Mouse (Mus musculus): ENCODE measurements around the gene Snai1.
A peak's percentile ranks its signal among the peaks of the same experiment; 100 is the strongest.

Gene Snai1

GRCm38 (mm10) chr2:167550341-167550854, 12.4 kb downstream of the Snai1 start:
- no peak for DNase-seq (ENCODE audit: low spot score in 2 of 2)

- peak; percentile 46 to 52 for DNase-seq (ENCODE audit: low spot score in 2 of 2)
Observed at GRCm38 (mm10) chr2:167551342-167551920, 13.4 kb downstream of the Snai1 start.

GRCm38 (mm10) chr2:167552292-167552691, 14.3 kb downstream of the Snai1 start:
- DNase-seq (ENCODE audit: low spot score in 2 of 2): no peak

GRCm38 (mm10) chr2:167552927-167553402, 15.0 kb downstream of the Snai1 start:
- peak; percentile 44 to 47 for DNase-seq (ENCODE audit: low spot score in 2 of 2)

GRCm38 (mm10) chr2:167555766-167556165, 17.8 kb downstream of the Snai1 start:
- peak; percentile 37 to 57 for DNase-seq (ENCODE audit: low spot score in 2 of 2)

GRCm38 (mm10) chr2:167559413-167559812, 21.4 kb downstream of the Snai1 start:
- no peak for DNase-seq (ENCODE audit: low spot score in 2 of 2)

GRCm38 (mm10) chr2:167562101-167562500, 24.1 kb downstream of the Snai1 start:
- no peak for DNase-seq (ENCODE audit: low spot score in 2 of 2)

- DNase-seq (ENCODE audit: low spot score in 2 of 2): no peak
Observed at GRCm38 (mm10) chr2:167563035-167563434, 25.0 kb downstream of the Snai1 start.

- DNase-seq (ENCODE audit: low spot score in 2 of 2): no peak
Observed at GRCm38 (mm10) chr2:167563703-167564102, 25.7 kb downstream of the Snai1 start.

GRCm38 (mm10) chr2:167564551-167565311, 26.7 kb downstream of the Snai1 start:
- no peak for DNase-seq (ENCODE audit: low spot score in 2 of 2)

- no peak for DNase-seq (ENCODE audit: low spot score in 2 of 2)
Observed at GRCm38 (mm10) chr2:167565312-167565656, 27.3 kb downstream of the Snai1 start.

- DNase-seq (ENCODE audit: low spot score in 2 of 2): no peak
Observed at GRCm38 (mm10) chr2:167565682-167566081, 27.7 kb downstream of the Snai1 start.

- DNase-seq (ENCODE audit: low spot score in 2 of 2): no peak
Observed at GRCm38 (mm10) chr2:167568112-167568511, 30.1 kb downstream of the Snai1 start.

- DNase-seq (ENCODE audit: low spot score in 2 of 2): no peak
Observed at GRCm38 (mm10) chr2:167569934-167570651, 32.1 kb downstream of the Snai1 start.

GRCm38 (mm10) chr2:167570815-167571214, 32.8 kb downstream of the Snai1 start:
- DNase-seq (ENCODE audit: low spot score in 2 of 2): no peak

- no peak for DNase-seq (ENCODE audit: low spot score in 2 of 2)
Observed at GRCm38 (mm10) chr2:167571442-167572220, 33.6 kb downstream of the Snai1 start.

GRCm38 (mm10) chr2:167574814-167575213, 36.8 kb downstream of the Snai1 start:
- no peak for DNase-seq (ENCODE audit: low spot score in 2 of 2)

- DNase-seq (ENCODE audit: low spot score in 2 of 2): no peak
Observed at GRCm38 (mm10) chr2:167575581-167575980, 37.6 kb downstream of the Snai1 start.

- no peak for DNase-seq (ENCODE audit: low spot score in 2 of 2)
Observed at GRCm38 (mm10) chr2:167576121-167576620, 38.2 kb downstream of the Snai1 start.

GRCm38 (mm10) chr2:167577186-167577785, 39.3 kb downstream of the Snai1 start:
- DNase-seq (ENCODE audit: low spot score in 2 of 2): no peak

GRCm38 (mm10) chr2:167578521-167578920, 40.5 kb downstream of the Snai1 start:
- DNase-seq (ENCODE audit: low spot score in 2 of 2): peak; percentile 79
